Mouse (Mus musculus) adrenal gland, adult 8-10 months (tissue): ENCODE data around the gene Tmem82. TPM values are rescaled to one million over a fixed set of nuclear protein-coding genes. Genes with fewer than 3 reads are reported as not detected.

Source experiments
- DNase-seq: peaks from one replicate; pipeline ENCODE4 v3.0.0; 2022
- total RNA-seq, 4 experiments: library from RNA; stranded (reverse); gene quantifications; 2 replicates each; pipeline ENCODE4 v1.2.4; 2022

Gene Tmem82
- total RNA-seq = 1 to 10 TPM; 1.1 to 2.7 (median 2.1) TPM

DNA sequence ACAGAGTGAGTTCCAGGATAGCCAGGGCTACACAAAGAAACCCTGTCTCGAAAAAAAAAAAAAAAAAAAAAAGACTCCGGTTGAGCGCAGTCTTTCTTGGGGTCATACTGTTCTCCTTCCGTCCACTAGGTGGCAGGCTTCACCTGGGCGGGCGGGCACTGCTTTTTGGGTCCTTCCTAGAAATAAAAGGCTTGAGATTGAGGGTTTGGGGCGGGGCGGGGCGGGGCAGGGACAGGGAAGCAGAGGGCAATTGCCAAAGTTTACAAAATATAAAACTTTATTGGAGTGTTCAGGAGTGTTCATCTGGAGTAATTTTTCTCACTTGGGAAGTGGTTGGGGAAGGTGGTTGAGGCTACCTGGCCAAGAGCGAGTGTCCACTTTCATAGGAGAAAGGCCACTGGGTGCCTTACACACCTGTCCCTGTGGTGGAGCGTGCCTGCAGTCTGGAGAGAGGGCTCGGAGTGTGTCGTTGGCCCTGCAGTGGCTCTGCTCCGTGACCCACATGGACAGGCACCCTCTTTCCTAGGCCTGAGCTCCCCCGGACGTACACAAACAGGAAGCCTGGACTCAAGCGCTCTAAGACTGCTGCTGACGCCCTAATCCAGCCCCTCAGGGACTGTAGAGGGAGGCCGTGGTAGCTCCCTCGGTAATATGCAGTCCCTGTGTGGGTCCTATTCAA, at the start of gene Tmem82:
Tmem82 (minus strand) TSS at position 69 of the 679 bp plus-strand sequence.
- DNase-seq = no peak

- no peak for DNase-seq
These were observed 46.4 kb upstream of the Tmem82 start, which contains the start of gene Plekhm2 for GRCm38 (mm10) chr4:141664799-141665198. Gene Plekhm2, minus strand, starts transcription at chr4:141664899.

DNA sequence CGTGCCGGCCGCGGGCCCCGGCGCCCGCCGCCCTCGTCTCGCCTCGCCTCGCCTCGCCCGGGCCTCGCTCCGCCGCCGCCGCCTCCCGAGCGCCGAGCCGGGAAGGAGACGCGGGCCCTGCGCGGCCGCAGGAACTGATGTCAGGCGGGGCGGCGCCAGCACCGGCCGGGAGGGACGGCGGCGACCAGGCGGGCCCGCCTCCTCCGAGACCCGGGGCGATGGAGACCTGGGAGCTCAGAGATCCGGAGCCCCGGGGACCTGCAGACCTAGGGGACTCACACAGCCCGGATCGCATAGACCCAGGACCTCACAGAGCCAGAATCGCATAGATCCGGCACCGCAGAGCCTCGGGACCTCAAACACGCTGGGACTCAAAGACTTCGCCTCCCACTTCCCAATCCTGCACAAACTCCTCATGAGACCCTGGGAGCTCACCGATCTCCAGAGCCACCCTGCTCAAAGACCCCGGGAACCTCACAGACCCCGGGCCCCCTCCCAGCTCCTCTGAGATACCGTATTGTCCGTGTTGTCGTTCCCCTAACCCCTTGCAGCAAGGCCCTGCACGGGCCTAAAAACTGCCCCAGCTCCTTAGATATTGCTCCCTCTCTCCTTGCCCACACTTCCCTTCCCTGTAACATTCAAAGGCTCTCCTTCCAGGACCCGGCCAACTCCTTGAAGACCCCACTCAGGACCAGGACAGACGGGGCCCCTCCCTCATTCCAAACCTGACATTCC, 45.7 kb upstream of the Tmem82 start:
- DNase-seq = no peak

GRCm38 (mm10) chr4:141663122-141663931, 44.9 kb upstream of the Tmem82 start:
- no peak for DNase-seq

DNA sequence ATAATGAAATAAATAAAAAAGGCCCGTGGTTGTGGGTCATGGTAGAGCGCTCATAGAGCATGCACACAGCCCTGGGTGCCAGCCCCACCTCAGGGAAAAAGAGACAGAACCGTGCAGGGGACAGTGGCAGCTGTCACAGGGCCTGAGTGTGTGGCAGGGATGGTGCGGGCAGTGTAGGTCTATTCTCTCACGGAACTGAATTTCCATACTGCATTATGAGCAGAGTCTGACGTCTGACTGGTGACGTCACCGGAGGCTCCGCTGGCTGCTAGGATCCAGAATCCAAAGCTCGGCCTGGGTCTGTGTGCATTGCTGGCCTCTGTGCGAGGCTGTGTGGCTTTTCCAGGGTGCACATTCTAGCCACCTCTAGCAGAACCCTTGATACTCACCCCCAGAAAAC, 42.5 kb upstream of the Tmem82 start:
- no peak for DNase-seq

- no peak for DNase-seq
These were observed 41.3 kb upstream of the Tmem82 start for GRCm38 (mm10) chr4:141659739-141660138.

DNA sequence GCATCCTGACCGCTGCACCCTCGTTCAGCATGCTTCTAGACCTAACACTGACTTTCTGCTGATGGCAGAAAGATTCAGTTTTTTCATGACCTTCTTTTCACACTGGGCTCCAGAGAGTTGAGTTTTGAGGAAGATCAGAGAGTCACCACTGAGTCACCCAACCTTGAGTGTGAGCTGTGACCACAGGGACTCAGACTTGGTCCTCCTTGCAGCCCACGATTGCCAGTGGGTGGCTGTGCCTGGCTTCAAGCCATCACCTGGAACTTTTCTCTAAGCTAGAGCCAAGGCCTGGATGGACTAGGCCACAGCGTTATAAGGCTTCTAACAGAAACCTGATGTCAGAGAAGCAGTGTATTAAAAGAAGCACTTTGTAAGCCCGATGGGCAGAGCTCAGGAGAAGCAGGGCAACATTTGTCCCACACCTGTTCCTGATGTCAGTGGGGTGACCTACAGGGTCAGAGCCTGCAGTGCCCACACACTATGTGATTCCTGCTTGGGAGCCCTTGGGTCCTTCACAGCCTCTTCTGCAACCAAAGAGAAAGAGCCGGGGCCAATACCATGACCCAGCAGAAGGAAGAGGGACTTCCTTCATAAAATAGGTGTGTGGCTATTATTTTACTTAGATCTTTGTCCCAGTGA, 40.5 kb upstream of the Tmem82 start:
- peak; percentile 79 for DNase-seq

DNA sequence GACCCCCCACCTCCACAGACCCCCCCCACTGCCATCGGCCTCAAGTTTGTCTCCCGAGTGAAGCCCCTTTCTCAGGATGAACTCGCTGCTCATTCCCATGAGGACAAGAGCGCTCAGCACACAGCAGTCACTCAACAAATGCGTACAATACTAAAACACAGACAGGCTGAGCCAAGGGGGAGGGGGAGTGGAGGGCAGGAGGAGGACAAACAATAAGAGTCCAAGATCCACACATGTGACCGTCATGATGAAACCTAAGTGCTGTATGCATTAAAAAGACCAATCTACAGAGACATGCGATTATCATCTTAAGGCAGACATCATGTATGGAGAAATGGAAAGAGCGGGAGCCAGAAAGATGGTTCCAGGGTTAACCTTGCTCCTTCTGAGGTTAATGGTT, 38.5 kb upstream of the Tmem82 start:
- DNase-seq = no peak

- DNase-seq = peak; percentile 58
These were observed 37.6 kb upstream of the Tmem82 start for GRCm38 (mm10) chr4:141655908-141656608.

DNA sequence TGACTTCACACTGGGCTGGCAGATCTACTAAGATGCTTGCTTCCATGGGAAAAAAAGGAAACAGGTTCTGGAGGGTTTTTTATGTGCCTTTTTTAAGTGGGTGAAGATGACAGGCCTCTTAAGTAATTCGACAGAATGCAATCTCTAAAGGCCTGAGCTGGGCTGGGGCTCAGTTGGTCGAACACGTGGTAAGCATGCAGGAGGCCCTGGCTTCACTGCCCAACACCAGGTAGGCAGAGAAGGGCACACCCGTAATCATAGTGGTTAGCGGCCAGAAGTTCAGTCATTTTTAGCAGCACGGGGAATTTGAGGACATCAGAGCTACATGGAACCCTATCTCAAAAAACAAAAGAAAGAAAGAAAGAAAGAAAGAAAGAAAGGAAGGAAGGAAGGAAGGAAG, 36.1 kb upstream of the Tmem82 start:
- DNase-seq = no peak

DNA sequence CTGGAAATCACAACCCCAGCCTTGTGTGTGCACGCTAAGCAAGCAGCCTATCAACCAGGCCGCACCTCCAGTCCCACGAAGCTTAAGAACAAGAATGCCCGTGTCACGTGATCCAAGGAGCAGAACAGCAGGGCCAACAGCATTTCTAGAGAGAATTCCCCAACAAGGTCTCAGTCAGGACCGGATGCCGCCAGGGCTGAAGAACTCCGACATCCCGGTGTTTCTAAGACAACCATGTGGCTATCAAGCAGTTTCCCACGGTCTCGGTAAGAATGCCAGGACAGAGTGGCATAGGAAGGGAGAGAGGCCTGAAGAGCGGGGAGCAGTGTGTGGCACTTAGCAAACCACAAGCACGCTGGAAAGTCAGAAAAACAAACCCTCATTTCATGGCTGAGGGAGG, 35.4 kb upstream of the Tmem82 start:
- no peak for DNase-seq

- no peak for DNase-seq
These were observed 34.6 kb upstream of the Tmem82 start for GRCm38 (mm10) chr4:141653044-141653443.

- no peak for DNase-seq
These were observed 33.5 kb upstream of the Tmem82 start for GRCm38 (mm10) chr4:141651944-141652343.

GRCm38 (mm10) chr4:141651286-141651685, 32.9 kb upstream of the Tmem82 start:
- DNase-seq = no peak

DNA sequence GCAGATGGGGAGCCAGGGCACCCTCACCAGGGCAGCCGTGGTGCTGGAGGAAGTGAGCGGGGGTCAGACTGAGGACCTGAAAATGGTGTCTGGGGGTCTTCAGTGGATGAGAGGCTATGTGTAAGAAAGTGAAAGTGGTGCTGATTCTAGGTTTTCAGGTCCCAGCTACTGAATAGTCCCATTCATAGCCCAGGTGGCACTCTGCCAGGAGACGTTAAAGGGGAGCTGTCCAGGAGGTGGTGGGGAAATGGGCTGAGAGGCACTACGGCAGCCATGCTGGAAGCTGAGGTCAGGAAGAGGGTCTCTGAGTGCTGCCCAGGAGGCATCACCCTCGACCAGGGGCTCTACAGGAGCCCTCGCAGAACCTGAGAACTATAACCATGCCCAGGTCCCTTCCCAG, 30.8 kb upstream of the Tmem82 start:
- no peak for DNase-seq

DNA sequence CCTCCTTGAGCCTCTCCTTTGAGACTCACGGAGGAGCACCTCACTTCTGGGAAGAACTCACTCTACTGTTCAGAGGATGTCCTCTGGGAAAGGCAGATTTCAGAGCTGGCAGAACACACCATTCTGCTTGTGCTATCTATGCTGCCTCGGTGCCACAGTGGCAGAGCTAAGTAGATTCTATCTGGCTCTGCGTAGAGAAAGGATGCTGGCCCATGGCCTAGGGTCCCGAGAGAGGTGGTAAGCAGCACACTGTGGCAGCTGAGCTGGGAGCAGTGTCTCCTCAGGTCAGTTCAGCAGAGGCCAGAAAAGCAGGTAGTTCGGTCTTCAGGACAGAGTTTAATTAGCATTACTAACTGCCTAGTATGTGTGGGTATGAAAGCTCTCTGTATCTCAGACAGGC, 29.8 kb upstream of the Tmem82 start:
- DNase-seq = no peak

GRCm38 (mm10) chr4:141647187-141647586, 28.8 kb upstream of the Tmem82 start:
- DNase-seq = no peak

DNA sequence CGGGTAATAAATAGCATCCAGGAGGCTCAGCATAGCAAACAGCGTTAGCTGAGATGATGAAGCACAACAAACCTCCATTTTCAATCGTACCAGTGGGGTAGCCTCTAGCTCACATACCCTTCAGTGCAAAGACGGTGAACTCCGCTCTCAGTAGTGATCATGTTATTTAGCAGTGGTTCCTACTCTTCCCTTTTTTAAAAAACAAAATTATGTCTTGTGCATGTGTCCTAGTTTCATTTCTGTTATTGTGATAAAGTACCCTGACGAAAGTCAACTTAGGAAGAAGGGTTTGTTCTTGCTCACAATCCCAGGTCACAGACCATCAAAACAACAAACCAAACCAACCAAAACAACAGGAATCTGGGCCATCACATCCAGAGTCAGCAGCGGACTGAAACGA, 27.6 kb upstream of the Tmem82 start:
- no peak for DNase-seq

DNA sequence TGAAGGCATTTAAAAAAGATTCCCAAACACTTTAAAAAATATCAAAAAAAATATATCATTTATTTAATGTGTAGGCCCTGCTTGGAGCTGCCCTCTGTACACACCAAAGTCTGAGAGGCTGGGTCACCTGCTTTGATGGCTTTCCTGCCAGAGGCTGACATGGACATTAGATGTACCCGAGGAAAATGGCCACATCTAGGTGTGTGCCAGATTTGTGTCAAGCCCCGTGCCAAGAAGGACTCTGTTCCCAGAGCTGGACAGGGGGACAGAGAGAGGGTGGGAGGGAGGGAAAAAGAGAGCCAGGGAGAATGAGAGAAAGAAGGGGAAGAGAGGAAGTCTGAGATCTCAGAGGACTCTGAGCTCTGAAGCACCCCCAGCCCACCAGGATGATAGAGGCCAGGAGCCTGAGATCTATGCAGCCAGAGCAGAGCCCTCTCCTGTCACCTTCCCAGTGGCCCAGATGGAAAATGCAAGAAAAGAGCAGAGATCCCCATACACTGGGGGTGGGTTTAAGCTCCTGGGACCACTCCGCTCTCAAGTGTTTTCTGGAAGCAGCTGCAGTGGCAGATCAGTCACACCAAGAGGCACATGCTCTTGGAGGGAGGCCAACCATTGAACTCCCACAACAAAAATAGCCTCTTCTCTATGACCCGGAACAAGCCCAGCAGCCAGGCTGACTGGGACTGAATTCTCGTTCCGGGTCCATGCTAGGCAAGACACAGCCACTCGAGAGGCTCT, 24.9 kb upstream of the Tmem82 start:
- no peak for DNase-seq

DNA sequence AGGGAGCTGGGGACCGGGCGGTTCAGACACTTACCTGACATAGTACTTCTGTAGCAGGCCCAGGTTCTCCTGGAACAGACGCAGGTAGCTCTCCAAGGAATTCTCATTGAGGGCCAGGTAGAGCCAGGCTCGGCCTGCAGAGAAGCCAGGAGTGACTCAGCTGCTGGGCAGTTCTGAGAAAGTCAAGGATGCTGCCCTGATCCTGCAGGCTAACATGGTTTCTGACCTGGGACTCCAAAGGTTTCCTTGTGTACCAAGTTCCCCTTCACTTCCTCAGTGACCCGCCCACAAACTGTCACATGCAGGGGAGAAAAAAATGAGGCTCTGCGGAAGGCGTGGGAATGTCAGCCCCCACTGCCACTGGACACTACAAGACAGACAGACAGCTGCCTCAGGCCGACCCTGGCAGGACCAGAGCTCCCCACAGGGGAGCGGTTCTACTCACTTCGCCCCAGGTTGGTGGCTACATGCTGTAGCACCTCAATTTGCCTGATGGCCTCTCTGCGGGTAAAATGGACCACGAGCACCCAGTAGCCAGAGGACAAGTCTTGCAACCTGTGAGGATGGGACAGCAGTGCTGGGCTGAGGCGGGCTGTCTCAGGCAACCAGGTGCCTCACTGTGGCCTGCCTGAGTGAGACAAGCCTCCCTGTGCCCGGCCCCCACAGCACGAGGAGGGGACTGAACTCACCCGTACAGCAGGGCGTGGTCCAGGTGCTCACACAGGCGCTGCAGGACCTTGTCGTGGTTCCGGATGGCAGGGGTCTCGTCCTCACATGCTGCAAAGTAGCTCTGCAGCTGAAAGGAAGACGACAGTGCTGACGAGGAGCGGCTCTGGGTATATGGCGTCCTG, 23.8 kb upstream of the Tmem82 start:
- DNase-seq = no peak
